Mouse (Mus musculus) liver, embryonic 11.5 days (tissue): Measurements from ENCODE around the gene Pfkfb2. TPM values are rescaled to one million over a fixed set of nuclear protein-coding genes. Genes with fewer than 3 reads are reported as not detected.

Experiments
- ATAC-seq: fragments of 200-750 bp; cut with Nextera tagmentation; replicated peaks from 2 replicates; pipeline ENCODE4 v1.8.0; 2017; ENCODE audit warnings: moderate number of reproducible peaks, mild to moderate bottlenecking, moderate TSS enrichment, moderate library complexity; ENCODE audit not compliant: low FRiP score
- DNase-seq: peaks from one replicate; pipeline ENCODE4 v3.0.0-alpha.2; 2017; ENCODE audit warnings: low spot score
- H3K27ac ChIP-seq: fragments of 300-500 bp; sonication (generic); 2 replicates; pipeline ENCODE4 v1.5.1; 2014; ENCODE audit warnings: mild to moderate bottlenecking, low read depth, low read length, control low read depth
- H3K27me3 ChIP-seq: fragments of 300-500 bp; sonication (generic); replicated peaks from 2 replicates; pipeline ENCODE4 v1.6.1; 2014; ENCODE audit warnings: low read length, mixed read lengths; ENCODE audit not compliant: control insufficient read depth, insufficient read depth
- H3K36me3 ChIP-seq: fragments of 300-500 bp; sonication (generic); 2 replicates; pipeline ENCODE4 v1.6.1; 2014; ENCODE audit warnings: mild to moderate bottlenecking, low read length, moderate library complexity, mixed read lengths; ENCODE audit not compliant: control insufficient read depth, insufficient read depth
- H3K4me1 ChIP-seq: fragments of 300-500 bp; sonication (generic); replicated peaks from 2 replicates; pipeline ENCODE4 v1.6.1; 2014; ENCODE audit warnings: low read length, mixed read lengths; ENCODE audit not compliant: control insufficient read depth, insufficient read depth
- H3K4me2 ChIP-seq: fragments of 300-500 bp; sonication (generic); 2 replicates; pipeline ENCODE4 v1.6.1; 2014; ENCODE audit warnings: mild to moderate bottlenecking, control low read depth, moderate library complexity
- H3K4me3 ChIP-seq: fragments of 300-500 bp; sonication (generic); 2 replicates; pipeline ENCODE4 v1.5.1; 2014; ENCODE audit warnings: low read depth, low read length, control low read depth
- H3K9ac ChIP-seq: fragments of 300-500 bp; sonication (generic); 2 replicates; pipeline ENCODE4 v1.6.1; 2014; ENCODE audit warnings: low read depth, low read length, control low read depth
- H3K9me3 ChIP-seq: fragments of 300-500 bp; sonication (generic); 2 replicates; pipeline ENCODE4 v1.6.1; 2016; ENCODE audit warnings: low read length, inconsistent platforms, mixed read lengths; ENCODE audit not compliant: control insufficient read depth
- WGBS: fragments of 180-500 bp; shearing (Covaris S2); extraction: QIAGEN DNeasy Blood & Tissue Kit; methylation state at CpG from one replicate; pipeline ENCODE4 v1.1.7; 2014; 5-methylcytosine and 5-hydroxymethylcytosine counted together
- polyA plus RNA-seq: library from polyadenylated mRNA; unstranded; fragments of >200 nt; fragmentation: Nextera tagmentation; extraction: Ambion mirVana; gene quantifications from 2 replicates; pipeline ENCODE4 v1.2.1, GENCODE M21; 2014

The Pfkfb2 gene
- polyA plus RNA-seq, 1 experiment from 2014 or later, result 6.1 TPM

- Histone ChIP-seq H3K27ac (peak overlapping the region; percentile 61; the same call in 1 of the 2 replicates), H3K9ac (no peak overlapping the region), H3K4me2 (peak overlapping the region; percentile 74), H3K27me3 (no peaks in the 10 kb centered on the region), H3K36me3 (no peaks in the 10 kb centered on the region), H3K4me1 (peaks cover 51% of the 10 kb centered on the region), H3K9me3 (no peaks in the 10 kb centered on the region), H3K4me3 (peak overlapping the region; percentile 49)
- 82% methylated on average over 4 of the region's 4 CpGs for WGBS
- ATAC-seq (no peak), DNase-seq (no peak)
Observed at GRCm38 (mm10) chr1:130733671-130734070, 4.6 kb upstream of the Pfkfb2 start.

- peak; percentile 48 for ATAC-seq
- H3K9me3 ChIP-seq, result no peaks in the 10 kb centered on the region
- H3K27me3 ChIP-seq, result no peaks in the 10 kb centered on the region
- peak overlapping the region; percentile 74 for H3K4me2 ChIP-seq
- WGBS, result 66% methylated on average over 13 of the region's 13 CpGs
- H3K4me3 ChIP-seq, result peak overlapping the region; percentile 49
- peaks cover 45% of the 10 kb centered on the region for H3K4me1 ChIP-seq
- H3K36me3 ChIP-seq, result no peaks in the 10 kb centered on the region
- peak overlapping the region; percentile 43 for H3K9ac ChIP-seq
- DNase-seq, result no peak
- peak overlapping the region; percentile 61 for H3K27ac ChIP-seq
Observed at GRCm38 (mm10) chr1:130732706-130733658, 3.9 kb upstream of the Pfkfb2 start.

GRCm38 (mm10) chr1:130731741-130732337 is 2.8 kb upstream of the Pfkfb2 start, which contains the start of gene AA986860:
Gene AA986860 (plus strand): TSS chr1:130731976.
- peak within 1 kb of the TSS; percentile 58 for H3K27ac ChIP-seq
- DNase-seq (peak; percentile 53), ATAC-seq (peak; percentile 94)
- WGBS, result 11% methylated on average over 10 of the region's 10 CpGs
- H3K4me1 ChIP-seq, result peaks cover 37% of the 10 kb centered on the region
- H3K36me3 ChIP-seq, result no peaks in the 10 kb centered on the region
- H3K9ac ChIP-seq, result peak within 1 kb of the TSS; percentile 53
- H3K9me3 ChIP-seq, result no peaks in the 10 kb centered on the region
- peak within 1 kb of the TSS; percentile 74 for H3K4me2 ChIP-seq
- H3K27me3 ChIP-seq, result no peaks in the 10 kb centered on the region
- H3K4me3 ChIP-seq, result peak within 1 kb of the TSS; percentile 49

- DNase-seq, result no peak
- H3K9me3 ChIP-seq, result no peaks in the 10 kb centered on the region
- no peak overlapping the region for H3K4me2 ChIP-seq
- ATAC-seq, result no peak
- no peak overlapping the region for H3K4me3 ChIP-seq
- H3K9ac ChIP-seq, result no peak overlapping the region
- 86% methylated on average over 3 of the region's 3 CpGs for WGBS
- H3K27ac ChIP-seq, result no peak overlapping the region
- H3K36me3 ChIP-seq, result no peaks in the 10 kb centered on the region
- no peaks in the 10 kb centered on the region for H3K27me3 ChIP-seq
- peaks cover 20% of the 10 kb centered on the region for H3K4me1 ChIP-seq
Observed at GRCm38 (mm10) chr1:130728708-130729107, 345 bp downstream of the Pfkfb2 start.

GRCm38 (mm10) chr1:130728070-130728469 is 983 bp downstream of the Pfkfb2 start:
- Histone ChIP-seq H3K27ac (no peak overlapping the region), H3K9ac (no peak overlapping the region), H3K4me3 (no peak overlapping the region), H3K4me2 (no peak overlapping the region), H3K27me3 (no peaks in the 10 kb centered on the region), H3K36me3 (no peaks in the 10 kb centered on the region), H3K4me1 (peaks cover 15% of the 10 kb centered on the region), H3K9me3 (no peaks in the 10 kb centered on the region)
- no peak for ATAC-seq
- no peak for DNase-seq
- 40% methylated on average over 1 of the region's 1 CpGs for WGBS

- ATAC-seq, result no peak
- Histone ChIP-seq H3K4me3 (no peak overlapping the region), H3K9me3 (no peaks in the 10 kb centered on the region), H3K36me3 (no peaks in the 10 kb centered on the region), H3K27ac (no peak overlapping the region), H3K9ac (no peak overlapping the region), H3K4me1 (peaks cover 3% of the 10 kb centered on the region), H3K27me3 (no peaks in the 10 kb centered on the region), H3K4me2 (no peak overlapping the region)
- no peak for DNase-seq
- WGBS, result 94% methylated on average over 2 of the region's 2 CpGs
Observed at GRCm38 (mm10) chr1:130726396-130726795, 2.7 kb downstream of the Pfkfb2 start.

- H3K27ac ChIP-seq, result no peak overlapping the region
- WGBS, result 90% methylated on average over 5 of the region's 5 CpGs
Observed at GRCm38 (mm10) chr1:130724206-130724605, 4.8 kb downstream of the Pfkfb2 start.

GRCm38 (mm10) chr1:130717291-130717871 is 11.7 kb downstream of the Pfkfb2 start, which contains the start of gene Yod1:
Gene Yod1 (plus strand): TSS chr1:130717327.
- ATAC-seq (peak; percentile 75), DNase-seq (peak; percentile 91)
- H3K27me3 ChIP-seq, result no peaks in the 10 kb centered on the region
- under 1% methylated on average over 54 of the region's 54 CpGs for WGBS
- 0 out of 2 replicates have a peak, but pooled peaks cover 2% of the 10 kb centered on the region for H3K36me3 ChIP-seq
- H3K9ac ChIP-seq, result peak within 1 kb of the TSS; percentile 96
- H3K9me3 ChIP-seq, result no peaks in the 10 kb centered on the region
- peak within 1 kb of the TSS; percentile 99 for H3K4me2 ChIP-seq
- peaks cover 12% of the 10 kb centered on the region for H3K4me1 ChIP-seq
- H3K27ac ChIP-seq, result peak within 1 kb of the TSS; percentile 80
- H3K4me3 ChIP-seq, result peak within 1 kb of the TSS; percentile 84

More at GRCm38 (mm10) chr1:130724206-130724605, 4.8 kb downstream of the Pfkfb2 start:
- H3K4me2 ChIP-seq, result no peak overlapping the region
- H3K9ac ChIP-seq, result no peak overlapping the region
- ATAC-seq (no peak), DNase-seq (no peak)
- H3K4me1 ChIP-seq, result no peaks in the 10 kb centered on the region; the same call in 1 of the 2 replicates
- no peaks in the 10 kb centered on the region for H3K27me3 ChIP-seq
- no peak overlapping the region for H3K4me3 ChIP-seq
- H3K9me3 ChIP-seq, result no peaks in the 10 kb centered on the region
- H3K36me3 ChIP-seq, result 0 out of 2 replicates have a peak, but pooled peaks cover 2% of the 10 kb centered on the region
